Mouse (Mus musculus) mesoderm, embryonic 11.5 days (tissue): ENCODE measurements at regions not wholly inside any gene's neighbourhood (a gene's known extent, or its start where the extent isn't known, plus 50 kb on each side); places are given as distances from the start of the nearest gene placed in this dataset.

Source experiments
- DNase-seq: peaks from one replicate; pipeline ENCODE4 v3.0.0-alpha.2; 2012; ENCODE audit warnings: low read depth, low spot score

GRCm38 (mm10) chr1:151088535-151089125 is 93.7 kb upstream of the Gm47985 start:
- no peak for DNase-seq

DNA sequence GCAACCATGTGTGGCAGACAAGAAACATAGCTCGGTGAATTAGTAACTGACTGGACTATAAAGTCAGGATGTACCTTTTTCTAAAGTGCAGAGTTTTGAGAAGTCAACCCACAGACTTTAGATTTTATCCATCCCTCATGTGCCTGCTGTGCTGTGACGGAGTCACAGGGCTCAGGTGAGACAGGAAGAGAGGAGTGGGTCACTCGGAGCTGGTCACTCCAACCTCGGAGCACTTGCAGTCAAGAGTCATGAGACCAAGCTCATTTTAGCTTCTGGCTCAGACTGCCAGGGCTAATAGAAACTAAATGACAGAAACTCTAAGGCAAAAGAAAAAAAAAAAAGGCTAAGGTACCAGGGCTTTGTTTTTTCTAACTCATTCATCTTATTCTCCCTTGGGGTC is 90.3 kb upstream of the Gm47985 start:
- DNase-seq, result no peak

- no peak for DNase-seq
Observed at GRCm38 (mm10) chr1:151095344-151096050, 86.8 kb upstream of the Gm47985 start.

GRCm38 (mm10) chr1:151096079-151096478 is 86.3 kb upstream of the Gm47985 start:
- no peak for DNase-seq

DNA sequence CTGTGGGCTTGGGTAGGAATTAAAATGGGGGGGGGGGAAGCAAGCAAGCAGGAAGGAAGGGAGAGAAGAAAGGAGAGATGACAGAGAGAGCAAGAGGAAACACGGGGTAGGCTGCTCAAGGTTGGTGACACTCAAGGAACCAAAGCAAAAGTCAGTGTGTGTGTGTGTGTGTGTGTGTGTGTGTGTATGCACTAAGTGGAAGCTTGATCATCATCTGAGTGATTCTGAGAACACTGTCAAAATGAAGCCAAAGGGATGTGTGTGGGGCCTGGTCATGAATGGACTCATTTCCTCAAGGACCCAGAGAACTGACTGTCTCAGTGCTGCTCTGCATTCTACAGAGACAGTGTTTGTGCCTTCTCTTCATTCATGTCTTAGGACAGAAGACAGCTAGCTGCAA is 84.8 kb upstream of the Gm47985 start:
- DNase-seq, result no peak

- no peak for DNase-seq
Observed at GRCm38 (mm10) chr1:151098763-151099162, 83.6 kb upstream of the Gm47985 start.

DNA sequence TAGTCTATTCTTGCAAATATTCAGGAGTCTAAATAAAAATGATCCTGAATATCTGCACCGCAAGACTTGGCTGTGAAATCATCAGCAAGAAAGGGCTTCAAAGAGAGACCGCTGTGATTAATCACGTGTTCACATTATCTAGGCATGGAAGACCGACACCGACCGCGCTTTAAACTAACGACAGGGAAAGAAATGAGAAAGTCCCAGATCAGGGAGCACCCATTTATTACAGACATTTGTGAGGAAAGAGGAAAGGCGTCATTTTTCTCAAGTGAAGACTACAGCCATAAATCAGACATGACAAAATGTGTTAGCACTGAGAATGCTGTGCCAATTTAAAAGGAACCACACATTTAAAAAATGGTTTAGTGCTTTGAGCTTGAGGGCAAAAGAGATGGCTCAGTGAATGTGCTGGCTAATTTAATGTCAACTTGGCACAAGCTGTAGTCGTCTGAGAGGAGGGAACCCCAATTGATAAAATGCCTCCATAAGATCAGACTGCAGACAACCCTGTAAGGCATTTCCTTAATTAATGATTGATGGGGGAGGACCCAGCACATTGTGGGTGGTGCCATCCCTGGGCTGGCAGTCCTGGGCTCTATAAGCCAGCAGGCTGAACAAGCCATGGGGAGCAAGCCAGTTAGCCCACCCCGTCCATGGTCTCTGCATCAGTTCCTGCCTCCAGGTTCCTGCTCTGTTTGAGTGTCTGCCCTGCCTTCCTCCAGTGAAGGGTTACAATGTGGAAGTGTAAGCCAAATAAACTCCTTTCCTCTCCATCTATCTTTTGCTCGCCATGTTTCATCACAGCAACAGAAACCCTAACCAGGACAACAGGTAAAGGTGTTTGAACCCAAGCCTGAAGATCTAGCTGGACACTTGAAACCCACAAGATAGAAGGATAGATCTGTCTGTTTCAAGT is 81.5 kb upstream of the Gm47985 start:
- DNase-seq, result peak; percentile 29

- DNase-seq, result no peak
Observed at GRCm38 (mm10) chr1:151101516-151101915, 80.8 kb upstream of the Gm47985 start.

DNA sequence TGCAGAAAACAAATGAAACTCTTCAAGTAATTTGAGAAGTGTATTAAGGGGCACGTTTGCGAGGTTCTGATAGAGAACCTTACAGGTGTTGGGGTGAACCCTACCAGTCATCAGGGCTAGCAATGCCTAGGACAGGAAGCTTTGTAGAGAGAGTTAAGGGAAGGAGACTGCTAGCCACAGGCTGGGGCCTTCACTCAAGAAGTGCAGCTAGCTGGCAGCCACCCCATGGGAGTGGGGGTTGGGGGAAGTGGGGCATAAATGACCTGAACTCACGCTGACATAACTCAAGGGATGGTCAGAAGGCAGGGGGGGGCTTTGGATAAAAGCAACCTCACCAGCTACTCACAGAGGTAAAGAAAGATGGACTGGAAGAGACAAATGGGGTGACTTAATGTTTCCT is 80.3 kb upstream of the Gm47985 start:
- no peak for DNase-seq

DNA sequence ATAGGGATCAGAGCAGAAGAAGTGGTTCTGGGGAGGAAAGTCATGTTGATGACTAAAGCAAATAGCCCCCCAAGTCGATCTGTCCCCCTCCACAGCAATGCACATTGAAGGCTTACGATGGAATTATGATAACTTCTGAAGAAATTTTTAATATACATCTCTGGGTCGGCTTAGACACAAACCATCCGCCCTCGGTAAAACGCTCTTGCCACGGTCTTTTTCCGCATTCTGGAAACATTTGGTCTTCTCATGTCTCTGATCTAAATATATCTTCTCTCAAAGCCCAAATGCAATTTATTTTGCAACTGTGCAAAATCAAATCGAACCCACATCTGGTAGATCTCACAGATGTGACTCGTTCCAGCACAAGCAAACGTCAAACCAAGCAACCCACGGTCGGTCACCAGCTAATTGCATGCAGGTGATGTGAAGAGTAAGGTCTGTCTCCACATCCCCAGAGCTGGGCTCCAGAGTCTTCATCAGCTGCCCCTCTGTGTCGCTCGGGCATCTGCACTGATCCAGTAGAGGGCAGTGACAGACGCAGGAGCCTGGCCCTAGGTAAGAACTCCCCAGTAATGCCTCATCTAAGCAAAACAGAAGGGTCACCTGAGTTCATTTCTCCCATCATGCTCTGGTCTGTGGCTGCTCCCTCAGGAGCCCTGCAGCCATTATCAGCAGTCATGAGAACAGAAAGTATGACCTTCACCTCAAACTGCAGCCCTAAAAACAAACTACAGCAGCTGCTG is 79.5 kb upstream of the Gm47985 start:
- no peak for DNase-seq

DNA sequence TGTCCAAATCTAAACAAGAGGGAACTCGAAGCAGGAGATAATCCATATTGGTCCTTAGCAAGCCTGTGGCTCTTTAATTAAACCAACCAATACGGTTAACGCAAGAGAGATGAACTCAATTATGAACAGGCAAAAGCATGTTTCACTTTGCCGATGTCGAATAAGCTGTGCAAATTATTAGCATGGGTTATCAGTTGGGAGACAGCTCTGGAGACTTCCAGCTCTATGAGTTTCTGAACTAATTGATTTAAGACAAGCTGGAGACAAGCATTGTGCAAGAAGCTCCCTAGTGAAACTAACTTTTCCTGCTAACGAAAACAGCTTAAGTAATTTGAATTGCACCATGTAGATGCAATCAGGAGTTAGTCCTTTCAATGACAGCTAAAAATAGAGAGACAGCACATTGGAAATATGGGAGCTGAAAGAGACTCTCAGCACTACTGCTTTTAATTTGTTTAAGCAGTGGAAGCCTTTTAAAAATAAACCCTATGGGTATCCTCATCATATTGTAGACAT is 78.8 kb upstream of the Gm47985 start:
- no peak for DNase-seq

- no peak for DNase-seq
Observed at GRCm38 (mm10) chr1:151104346-151104745, 78.0 kb upstream of the Gm47985 start.

GRCm38 (mm10) chr1:151104806-151105205 is 77.5 kb upstream of the Gm47985 start:
- no peak for DNase-seq

GRCm38 (mm10) chr1:151105251-151105650 is 77.1 kb upstream of the Gm47985 start:
- no peak for DNase-seq

- no peak for DNase-seq
Observed at GRCm38 (mm10) chr1:151107401-151107800, 74.9 kb upstream of the Gm47985 start.

- no peak for DNase-seq
Observed at GRCm38 (mm10) chr1:151109333-151109732, 73.0 kb upstream of the Gm47985 start.

DNA sequence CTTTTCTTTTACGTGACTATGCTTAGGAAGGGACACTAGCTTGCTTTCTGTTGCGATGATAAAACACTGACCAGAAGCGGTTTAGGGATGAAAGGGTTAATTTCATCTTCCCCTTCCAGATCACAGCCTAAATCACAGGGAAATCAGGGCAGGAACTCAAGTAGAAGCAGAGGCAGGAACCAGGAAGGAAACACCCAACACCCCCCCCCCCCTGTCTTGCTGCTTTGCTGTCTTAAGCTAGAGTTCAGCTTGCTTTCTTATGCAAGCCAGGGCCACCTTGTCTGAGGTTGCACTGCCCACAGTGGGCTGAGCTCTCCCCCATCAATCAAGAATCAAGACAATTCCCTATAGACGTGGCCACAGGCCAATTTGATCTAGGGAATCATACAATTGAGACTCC is 71.9 kb upstream of the Gm47985 start:
- no peak for DNase-seq

- DNase-seq, result no peak
Observed at GRCm38 (mm10) chr1:151111683-151112082, 70.7 kb upstream of the Gm47985 start.

GRCm38 (mm10) chr1:151112390-151112789 is 69.9 kb upstream of the Gm47985 start:
- DNase-seq, result no peak

- no peak for DNase-seq
Observed at GRCm38 (mm10) chr1:151113199-151113598, 69.1 kb upstream of the Gm47985 start.

DNA sequence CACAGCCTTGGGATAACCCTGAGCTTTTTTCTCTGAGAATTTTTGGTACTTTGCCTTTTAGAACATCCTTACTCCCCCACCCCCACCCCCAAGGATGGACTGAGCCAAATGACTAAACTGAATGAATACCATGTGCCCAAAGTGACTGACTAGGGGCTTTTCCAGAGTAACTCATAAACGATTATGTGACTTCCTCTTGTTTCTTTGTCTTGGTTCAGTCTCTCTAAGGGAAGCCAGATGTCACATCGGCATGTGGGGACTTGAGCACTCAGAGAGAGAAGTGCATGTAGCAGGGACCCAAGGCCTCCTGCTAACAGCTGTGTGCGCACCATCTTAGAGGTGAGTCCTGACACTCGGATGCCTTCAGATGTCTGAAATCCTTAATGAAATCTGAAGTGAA is 63.8 kb upstream of the Gm47985 start:
- DNase-seq, result no peak

GRCm38 (mm10) chr1:151118982-151119381 is 63.4 kb upstream of the Gm47985 start:
- no peak for DNase-seq
